Mouse (Mus musculus): ENCODE results near the gene Mettl7a3. TPM values are rescaled to one million over a fixed set of nuclear protein-coding genes. Genes with fewer than 3 reads are reported as not detected.
"Not testable (repeated sequence)": the region's sequence is repeated elsewhere in the genome, so short reads cannot be mapped to it uniquely, and the experiment has no call there.

Gene Mettl7a3
- polyA plus RNA-seq, 1 experiment from 2014 or later: 0.32 TPM

GRCm38 (mm10) chr15:100364242-100364641 lies 29.5 kb downstream of the Mettl7a3 start, which contains the start of gene Higd1c:
TSS of gene Higd1c (plus strand) at chr15:100364542.
- H3K4me3 ChIP-seq (replicated peaks): no peak within 1 kb of the TSS
- WGBS: 55% methylated on average over 7 of the region's 7 CpGs
- H3K9ac ChIP-seq: no peak within 1 kb of the TSS
- H3K27ac ChIP-seq (replicated peaks): no peak within 1 kb of the TSS
- no peaks in the 10 kb centered on the region for H3K36me3 ChIP-seq
- no peaks in the 10 kb centered on the region for H3K4me1 ChIP-seq
- ATAC-seq (ENCODE audit: insufficient number of reproducible peaks, low FRiP score, low TSS enrichment, low read depth): no peak
- no peak within 1 kb of the TSS for H3K4me2 ChIP-seq (replicated peaks)
- H3K27me3 ChIP-seq: no peaks in the 10 kb centered on the region
- no peaks in the 10 kb centered on the region for H3K9me3 ChIP-seq (replicated peaks)

- H3K36me3 ChIP-seq; H3K4me2 ChIP-seq (replicated peaks); H3K27me3 ChIP-seq; ATAC-seq (ENCODE audit: insufficient number of reproducible peaks, low FRiP score, low TSS enrichment, low read depth); H3K9me3 ChIP-seq (replicated peaks); H3K4me1 ChIP-seq; H3K27ac ChIP-seq (replicated peaks); H3K9ac ChIP-seq; H3K4me3 ChIP-seq (replicated peaks): not testable (repeated sequence)
- 30% methylated on average over 9 of the region's 9 CpGs for WGBS
Measured at GRCm38 (mm10) chr15:100365967-100366366, 31.2 kb downstream of the Mettl7a3 start.

- no peak overlapping the region for H3K27ac ChIP-seq (replicated peaks)
Measured at GRCm38 (mm10) chr15:100367119-100367518, 32.4 kb downstream of the Mettl7a3 start.

GRCm38 (mm10) chr15:100375066-100375465 lies 40.3 kb downstream of the Mettl7a3 start:
- no peak for ATAC-seq (ENCODE audit: insufficient number of reproducible peaks, low FRiP score, low TSS enrichment, low read depth)
- Histone ChIP-seq H3K36me3 (no peaks in the 10 kb centered on the region), H3K27me3 (no peaks in the 10 kb centered on the region), H3K4me2 (replicated peaks) (no peak overlapping the region), H3K27ac (replicated peaks) (no peak overlapping the region), H3K4me3 (replicated peaks) (no peak overlapping the region), H3K4me1 (no peaks in the 10 kb centered on the region), H3K9me3 (replicated peaks) (no peaks in the 10 kb centered on the region), H3K9ac (no peak overlapping the region)
- WGBS: 26% methylated on average over 5 of the region's 5 CpGs

More at GRCm38 (mm10) chr15:100367119-100367518, 32.4 kb downstream of the Mettl7a3 start:
- no peak for ATAC-seq (ENCODE audit: insufficient number of reproducible peaks, low FRiP score, low TSS enrichment, low read depth)
- Histone ChIP-seq H3K27me3 (no peaks in the 10 kb centered on the region), H3K9ac (no peak overlapping the region), H3K4me3 (replicated peaks) (no peak overlapping the region), H3K36me3 (no peaks in the 10 kb centered on the region), H3K4me1 (no peaks in the 10 kb centered on the region), H3K9me3 (replicated peaks) (no peaks in the 10 kb centered on the region), H3K4me2 (replicated peaks) (no peak overlapping the region)
- 72% methylated on average over 7 of the region's 7 CpGs for WGBS

- not testable (repeated sequence) for ATAC-seq (ENCODE audit: insufficient number of reproducible peaks, low FRiP score, low TSS enrichment, low read depth)
Measured at GRCm38 (mm10) chr15:100377847-100378505, 43.2 kb downstream of the Mettl7a3 start.

GRCm38 (mm10) chr15:100379658-100380057 lies 44.9 kb downstream of the Mettl7a3 start:
- Histone ChIP-seq H3K4me1 (no peaks in the 10 kb centered on the region), H3K36me3 (no peaks in the 10 kb centered on the region), H3K4me3 (replicated peaks) (no peak overlapping the region), H3K4me2 (replicated peaks) (no peak overlapping the region), H3K9me3 (replicated peaks) (no peaks in the 10 kb centered on the region), H3K27me3 (no peaks in the 10 kb centered on the region), H3K9ac (no peak overlapping the region), H3K27ac (replicated peaks) (no peak overlapping the region)
- no peak for ATAC-seq (ENCODE audit: insufficient number of reproducible peaks, low FRiP score, low TSS enrichment, low read depth)
- WGBS: 82% methylated on average over 8 of the region's 8 CpGs

More at GRCm38 (mm10) chr15:100377847-100378505, 43.2 kb downstream of the Mettl7a3 start:
- H3K4me1 ChIP-seq; H3K9ac ChIP-seq; H3K36me3 ChIP-seq; H3K9me3 ChIP-seq (replicated peaks); H3K27me3 ChIP-seq; H3K27ac ChIP-seq (replicated peaks); H3K4me3 ChIP-seq (replicated peaks); H3K4me2 ChIP-seq (replicated peaks): not testable (repeated sequence)
- 18% methylated on average over 3 of the region's 9 CpGs for WGBS

- no peaks in the 10 kb centered on the region for H3K9me3 ChIP-seq (replicated peaks)
- no peak overlapping the region for H3K4me3 ChIP-seq (replicated peaks)
- no peak overlapping the region for H3K4me2 ChIP-seq (replicated peaks)
- no peak overlapping the region for H3K9ac ChIP-seq
- no peak overlapping the region for H3K27ac ChIP-seq (replicated peaks)
- ATAC-seq (ENCODE audit: insufficient number of reproducible peaks, low FRiP score, low TSS enrichment, low read depth): no peak
- H3K36me3 ChIP-seq: no peaks in the 10 kb centered on the region
- WGBS: 53% methylated on average over 2 of the region's 2 CpGs
- H3K27me3 ChIP-seq: no peaks in the 10 kb centered on the region
- no peaks in the 10 kb centered on the region for H3K4me1 ChIP-seq
Measured at GRCm38 (mm10) chr15:100380104-100380503, 45.4 kb downstream of the Mettl7a3 start.

- H3K9me3 ChIP-seq (replicated peaks): no peaks in the 10 kb centered on the region
- no peak overlapping the region for H3K4me2 ChIP-seq (replicated peaks)
- WGBS: 90% methylated on average over 9 of the region's 9 CpGs
- H3K9ac ChIP-seq: no peak overlapping the region
- no peak overlapping the region for H3K4me3 ChIP-seq (replicated peaks)
- no peaks in the 10 kb centered on the region for H3K27me3 ChIP-seq
- no peak overlapping the region for H3K27ac ChIP-seq (replicated peaks)
- no peaks in the 10 kb centered on the region for H3K4me1 ChIP-seq
- no peak for ATAC-seq (ENCODE audit: insufficient number of reproducible peaks, low FRiP score, low TSS enrichment, low read depth)
- no peaks in the 10 kb centered on the region for H3K36me3 ChIP-seq
Measured at GRCm38 (mm10) chr15:100385705-100386104, 51.0 kb downstream of the Mettl7a3 start.

GRCm38 (mm10) chr15:100387544-100388223 lies 53.0 kb downstream of the Mettl7a3 start:
- no peak for ATAC-seq (ENCODE audit: insufficient number of reproducible peaks, low FRiP score, low TSS enrichment, low read depth)
- Histone ChIP-seq H3K27me3 (no peaks in the 10 kb centered on the region), H3K4me2 (replicated peaks) (no peak overlapping the region), H3K4me1 (no peaks in the 10 kb centered on the region), H3K4me3 (replicated peaks) (no peak overlapping the region), H3K9ac (no peak overlapping the region), H3K27ac (replicated peaks) (no peak overlapping the region), H3K36me3 (no peaks in the 10 kb centered on the region), H3K9me3 (replicated peaks) (no peaks in the 10 kb centered on the region)
- WGBS: 88% methylated on average over 17 of the region's 17 CpGs

GRCm38 (mm10) chr15:100388224-100388835 lies 53.6 kb downstream of the Mettl7a3 start:
- no peak for ATAC-seq (ENCODE audit: insufficient number of reproducible peaks, low FRiP score, low TSS enrichment, low read depth)
- 79% methylated on average over 16 of the region's 16 CpGs for WGBS
- Histone ChIP-seq H3K4me2 (replicated peaks) (no peak overlapping the region), H3K27ac (replicated peaks) (no peak overlapping the region), H3K4me1 (no peaks in the 10 kb centered on the region), H3K4me3 (replicated peaks) (no peak overlapping the region), H3K9me3 (replicated peaks) (no peaks in the 10 kb centered on the region), H3K27me3 (no peaks in the 10 kb centered on the region), H3K9ac (no peak overlapping the region), H3K36me3 (peaks cover 3% of the 10 kb centered on the region; the same call in 1 of the 2 replicates)

- Histone ChIP-seq H3K36me3 (peaks cover 9% of the 10 kb centered on the region), H3K9ac (no peak overlapping the region), H3K27ac (replicated peaks) (no peak overlapping the region), H3K27me3 (no peaks in the 10 kb centered on the region), H3K4me3 (replicated peaks) (no peak overlapping the region), H3K9me3 (replicated peaks) (no peaks in the 10 kb centered on the region), H3K4me2 (replicated peaks) (no peak overlapping the region), H3K4me1 (no peaks in the 10 kb centered on the region)
- ATAC-seq (ENCODE audit: insufficient number of reproducible peaks, low FRiP score, low TSS enrichment, low read depth): no peak
- 75% methylated on average over 9 of the region's 9 CpGs for WGBS
Measured at GRCm38 (mm10) chr15:100388886-100389285, 54.2 kb downstream of the Mettl7a3 start.
